Mouse (Mus musculus) hindbrain, embryonic 14.5 days (tissue): ENCODE data around the gene Ctnnd2. TPM values are rescaled to one million over a fixed set of nuclear protein-coding genes. Genes with fewer than 3 reads are reported as not detected.

ENCODE experiments used
- ATAC-seq: fragments of 200-750 bp; cut with Nextera tagmentation; 2 replicates; pipeline ENCODE4 v1.8.0; 2017; ENCODE audit warnings: moderate number of reproducible peaks, mild to moderate bottlenecking, moderate TSS enrichment, moderate library complexity; ENCODE audit not compliant: low FRiP score
- DNase-seq: peaks from one replicate; pipeline ENCODE4 v3.0.0-alpha.2; 2015; ENCODE audit warnings: low spot score
- H3K27ac ChIP-seq: fragments of 300-500 bp; sonication (generic); 2 replicates; pipeline ENCODE4 v1.5.1; 2014; ENCODE audit warnings: mild to moderate bottlenecking, moderate library complexity
- H3K27me3 ChIP-seq: fragments of 300-500 bp; sonication (generic); 2 replicates; pipeline ENCODE4 v1.6.1; 2014; ENCODE audit warnings: mild to moderate bottlenecking, low read length, mixed read lengths; ENCODE audit not compliant: control insufficient read depth, insufficient read depth
- H3K36me3 ChIP-seq: fragments of 300-500 bp; sonication (generic); replicated peaks from 2 replicates; pipeline ENCODE4 v1.6.1; 2014; ENCODE audit not compliant: control insufficient read depth, insufficient read depth
- H3K4me1 ChIP-seq: fragments of 300-500 bp; sonication (generic); replicated peaks from 2 replicates; pipeline ENCODE4 v1.6.1; 2014; ENCODE audit warnings: antibody characterized with exemption, low read length, mixed read lengths; ENCODE audit not compliant: control insufficient read depth, insufficient read depth
- H3K4me2 ChIP-seq: fragments of 300-500 bp; sonication (generic); replicated peaks from 2 replicates; pipeline ENCODE4 v1.6.1; 2014; ENCODE audit warnings: mild to moderate bottlenecking, moderate library complexity
- H3K4me3 ChIP-seq: fragments of 300-500 bp; sonication (generic); replicated peaks from 2 replicates; pipeline ENCODE4 v1.5.1; 2014; ENCODE audit warnings: mild to moderate bottlenecking, low read length
- H3K9ac ChIP-seq: fragments of 300-500 bp; sonication (generic); 2 replicates; pipeline ENCODE4 v1.6.1; 2014
- H3K9me3 ChIP-seq: fragments of 300-500 bp; sonication (generic); 2 replicates; pipeline ENCODE4 v1.6.1; 2016; ENCODE audit warnings: low read length; ENCODE audit not compliant: control insufficient read depth
- WGBS: fragments of 180-500 bp; shearing (Covaris S2); extraction: QIAGEN DNeasy Blood & Tissue Kit; methylation state at CpG from one replicate; pipeline ENCODE4 v1.1.7; 2014; 5-methylcytosine and 5-hydroxymethylcytosine counted together
- polyA plus RNA-seq: library from polyadenylated mRNA; unstranded; fragments of >200 nt; fragmentation: Nextera tagmentation; extraction: Ambion mirVana; gene quantifications from 2 replicates; pipeline ENCODE4 v1.2.1, GENCODE M21; 2014

The Ctnnd2 gene
- polyA plus RNA-seq, 1 experiment from 2014 or later: 64.2 TPM

- Histone ChIP-seq H3K9me3 (no peaks in the 10 kb centered on the region), H3K27ac (no peak overlapping the region), H3K36me3 (no peaks in the 10 kb centered on the region), H3K4me2 (no peak overlapping the region), H3K9ac (no peak overlapping the region), H3K27me3 (no peaks in the 10 kb centered on the region), H3K4me3 (no peak overlapping the region), H3K4me1 (no peaks in the 10 kb centered on the region)
- WGBS: 93% methylated on average over 7 of the region's 7 CpGs
- no peak for DNase-seq
- no peak for ATAC-seq
These were observed 794.4 kb downstream of the Ctnnd2 start for GRCm38 (mm10) chr15:30966826-30967225.

GRCm38 (mm10) chr15:30974436-30974835 is 802.0 kb downstream of the Ctnnd2 start:
- no peak overlapping the region for H3K9ac ChIP-seq
- 79% methylated on average over 1 of the region's 1 CpGs for WGBS
- no peaks in the 10 kb centered on the region for H3K27me3 ChIP-seq

GRCm38 (mm10) chr15:30974991-30975775 is 802.8 kb downstream of the Ctnnd2 start:
- Histone ChIP-seq H3K9me3 (no peaks in the 10 kb centered on the region), H3K4me3 (no peak overlapping the region), H3K4me2 (no peak overlapping the region), H3K27me3 (no peaks in the 10 kb centered on the region), H3K36me3 (no peaks in the 10 kb centered on the region), H3K9ac (no peak overlapping the region), H3K4me1 (no peaks in the 10 kb centered on the region), H3K27ac (no peak overlapping the region)
- 70% methylated on average over 16 of the region's 16 CpGs for WGBS
- ATAC-seq (no peak), DNase-seq (no peak)

More at GRCm38 (mm10) chr15:30974436-30974835, 802.0 kb downstream of the Ctnnd2 start:
- Histone ChIP-seq H3K4me1 (no peaks in the 10 kb centered on the region), H3K4me2 (no peak overlapping the region), H3K4me3 (no peak overlapping the region), H3K36me3 (no peaks in the 10 kb centered on the region), H3K27ac (no peak overlapping the region), H3K9me3 (no peaks in the 10 kb centered on the region)
- no peak for ATAC-seq
- no peak for DNase-seq

GRCm38 (mm10) chr15:30977166-30977740 is 804.9 kb downstream of the Ctnnd2 start:
- no peak overlapping the region for H3K4me3 ChIP-seq
- ATAC-seq: 0 out of 2 replicates have a peak, but pooled peaks have one; percentile 31
- WGBS: 79% methylated on average over 11 of the region's 11 CpGs
- no peaks in the 10 kb centered on the region for H3K9me3 ChIP-seq
- H3K9ac ChIP-seq: no peak overlapping the region
- no peak overlapping the region for H3K4me2 ChIP-seq
- H3K36me3 ChIP-seq: no peaks in the 10 kb centered on the region
- DNase-seq: no peak
- no peaks in the 10 kb centered on the region for H3K4me1 ChIP-seq
- H3K27me3 ChIP-seq: no peaks in the 10 kb centered on the region
- H3K27ac ChIP-seq: no peak overlapping the region

- no peaks in the 10 kb centered on the region for H3K27me3 ChIP-seq
- H3K27ac ChIP-seq: no peak overlapping the region
- H3K4me1 ChIP-seq: 0 out of 2 replicates have a peak, but pooled peaks cover 6% of the 10 kb centered on the region
- H3K9me3 ChIP-seq: no peaks in the 10 kb centered on the region
- no peaks in the 10 kb centered on the region for H3K36me3 ChIP-seq
- H3K4me3 ChIP-seq: no peak overlapping the region
- no peak overlapping the region for H3K9ac ChIP-seq
- no peak for DNase-seq
- H3K4me2 ChIP-seq: no peak overlapping the region
- no peak for ATAC-seq
- WGBS: 94% methylated on average over 2 of the region's 2 CpGs
These were observed 814.5 kb downstream of the Ctnnd2 start for GRCm38 (mm10) chr15:30986890-30987289.

GRCm38 (mm10) chr15:30990421-30991252 is 818.2 kb downstream of the Ctnnd2 start:
- Histone ChIP-seq H3K4me3 (no peak overlapping the region), H3K27ac (no peak overlapping the region), H3K4me1 (0 out of 2 replicates have a peak, but pooled peaks cover 6% of the 10 kb centered on the region), H3K9me3 (no peaks in the 10 kb centered on the region), H3K4me2 (no peak overlapping the region), H3K27me3 (no peaks in the 10 kb centered on the region), H3K9ac (no peak overlapping the region), H3K36me3 (no peaks in the 10 kb centered on the region)
- DNase-seq: no peak
- no peak for ATAC-seq
- 70% methylated on average over 15 of the region's 15 CpGs for WGBS

- DNase-seq (no peak), ATAC-seq (no peak)
- WGBS: 93% methylated on average over 12 of the region's 12 CpGs
- H3K4me1 ChIP-seq: 0 out of 2 replicates have a peak, but pooled peaks cover 6% of the 10 kb centered on the region
- no peaks in the 10 kb centered on the region for H3K27me3 ChIP-seq
- no peak overlapping the region for H3K27ac ChIP-seq
- H3K4me3 ChIP-seq: no peak overlapping the region
- no peak overlapping the region for H3K4me2 ChIP-seq
- H3K9ac ChIP-seq: no peak overlapping the region
- H3K9me3 ChIP-seq: no peaks in the 10 kb centered on the region
- H3K36me3 ChIP-seq: no peaks in the 10 kb centered on the region
These were observed 820.0 kb downstream of the Ctnnd2 start for GRCm38 (mm10) chr15:30992357-30992756.

- WGBS: 94% methylated on average over 3 of the region's 3 CpGs
- Histone ChIP-seq H3K27me3 (no peaks in the 10 kb centered on the region), H3K27ac (no peak overlapping the region), H3K9ac (no peak overlapping the region), H3K9me3 (no peaks in the 10 kb centered on the region), H3K4me2 (no peak overlapping the region), H3K36me3 (no peaks in the 10 kb centered on the region), H3K4me1 (0 out of 2 replicates have a peak, but pooled peaks cover 6% of the 10 kb centered on the region), H3K4me3 (no peak overlapping the region)
- DNase-seq (no peak), ATAC-seq (no peak)
These were observed 820.5 kb downstream of the Ctnnd2 start for GRCm38 (mm10) chr15:30992901-30993300.

- Histone ChIP-seq H3K4me2 (no peak overlapping the region), H3K4me1 (0 out of 2 replicates have a peak, but pooled peaks cover 6% of the 10 kb centered on the region), H3K9me3 (no peaks in the 10 kb centered on the region), H3K36me3 (no peaks in the 10 kb centered on the region), H3K9ac (no peak overlapping the region), H3K27me3 (no peaks in the 10 kb centered on the region), H3K4me3 (no peak overlapping the region), H3K27ac (no peak overlapping the region)
- DNase-seq (no peak), ATAC-seq (no peak)
- WGBS: 82% methylated on average over 3 of the region's 3 CpGs
These were observed 823.0 kb downstream of the Ctnnd2 start for GRCm38 (mm10) chr15:30995346-30995745.
